Mouse (Mus musculus): ENCODE data around the gene Itfg1. TPM values are rescaled to one million over a fixed set of nuclear protein-coding genes. Genes with fewer than 3 reads are reported as not detected.
"Not testable (repeated sequence)": the region's sequence is repeated elsewhere in the genome, so short reads cannot be mapped to it uniquely, and the experiment has no call there.

The Itfg1 gene
- polyA plus RNA-seq (2016; fragmentation: Nextera tagmentation; extraction: Ambion mirVana) = 46.4 and 57.6 TPM in 2 replicates

GRCm38 (mm10) chr8:85840657-85841488 is at the start of gene Itfg1, which contains the start of gene Phkb:
TSS of gene Itfg1 (minus strand) at chr8:85840921.
TSS of gene Phkb (plus strand) at chr8:85840959.
- H3K4me1 ChIP-seq = peaks cover 14% of the 10 kb centered on the region
- H3K27me3 ChIP-seq (ENCODE audit: low read depth, poor library complexity, severe bottlenecking) = no peaks in the 10 kb centered on the region
- no peaks in the 10 kb centered on the region for H3K9me3 ChIP-seq (replicated peaks)
- H3K27ac ChIP-seq = peak within 1 kb of the TSS; percentile 97
- DNase-seq (ENCODE audit: low spot score) = peak; percentile 98
- under 1% methylated on average over 54 of the region's 54 CpGs for WGBS
- peak within 1 kb of the TSS; percentile 82 for H3K4me3 ChIP-seq
- peaks cover 17% of the 10 kb centered on the region for H3K36me3 ChIP-seq

- H3K27me3 ChIP-seq (ENCODE audit: low read depth, poor library complexity, severe bottlenecking) = no peaks in the 10 kb centered on the region
- no peak overlapping the region for H3K27ac ChIP-seq
- WGBS = 93% methylated on average over 3 of the region's 3 CpGs
- DNase-seq (ENCODE audit: low spot score) = no peak
- no peaks in the 10 kb centered on the region for H3K4me1 ChIP-seq
- H3K9me3 ChIP-seq (replicated peaks) = no peaks in the 10 kb centered on the region
- H3K36me3 ChIP-seq = peaks cover 37% of the 10 kb centered on the region
- no peak overlapping the region for H3K4me3 ChIP-seq
These were observed 44.1 kb upstream of the Itfg1 start for GRCm38 (mm10) chr8:85884811-85885210.

- Histone ChIP-seq H3K27ac (no peak overlapping the region), H3K9me3 (replicated peaks) (no peaks in the 10 kb centered on the region), H3K4me1 (no peaks in the 10 kb centered on the region), H3K4me3 (no peak overlapping the region), H3K36me3 (peaks cover 32% of the 10 kb centered on the region), H3K27me3 (ENCODE audit: low read depth, poor library complexity, severe bottlenecking) (no peaks in the 10 kb centered on the region)
- WGBS = 93% methylated on average over 7 of the region's 7 CpGs
- DNase-seq (ENCODE audit: low spot score) = no peak
These were observed 38.9 kb upstream of the Itfg1 start for GRCm38 (mm10) chr8:85879624-85880023.

- peaks cover 25% of the 10 kb centered on the region for H3K36me3 ChIP-seq
These were observed 37.3 kb upstream of the Itfg1 start for GRCm38 (mm10) chr8:85877976-85878375.

GRCm38 (mm10) chr8:85871660-85872059 is 30.9 kb upstream of the Itfg1 start:
- no peak overlapping the region for H3K27ac ChIP-seq
- DNase-seq (ENCODE audit: low spot score) = no peak
- H3K36me3 ChIP-seq = no peaks in the 10 kb centered on the region
- no peaks in the 10 kb centered on the region for H3K4me1 ChIP-seq
- 81% methylated on average over 2 of the region's 2 CpGs for WGBS
- no peaks in the 10 kb centered on the region for H3K9me3 ChIP-seq (replicated peaks)
- no peaks in the 10 kb centered on the region for H3K27me3 ChIP-seq (ENCODE audit: low read depth, poor library complexity, severe bottlenecking)
- H3K4me3 ChIP-seq = no peak overlapping the region

More at GRCm38 (mm10) chr8:85877976-85878375, 37.3 kb upstream of the Itfg1 start:
- 96% methylated on average over 8 of the region's 8 CpGs for WGBS
- DNase-seq (ENCODE audit: low spot score) = no peak
- no peak overlapping the region for H3K4me3 ChIP-seq
- H3K4me1 ChIP-seq = no peaks in the 10 kb centered on the region
- H3K27me3 ChIP-seq (ENCODE audit: low read depth, poor library complexity, severe bottlenecking) = no peaks in the 10 kb centered on the region
- no peak overlapping the region for H3K27ac ChIP-seq
- no peaks in the 10 kb centered on the region for H3K9me3 ChIP-seq (replicated peaks)

- Histone ChIP-seq H3K9me3 (replicated peaks) (no peaks in the 10 kb centered on the region), H3K36me3 (no peaks in the 10 kb centered on the region), H3K27me3 (ENCODE audit: low read depth, poor library complexity, severe bottlenecking) (no peaks in the 10 kb centered on the region), H3K27ac (no peak overlapping the region), H3K4me1 (no peaks in the 10 kb centered on the region), H3K4me3 (no peak overlapping the region)
- DNase-seq (ENCODE audit: low spot score) = no peak
- 90% methylated on average over 1 of the region's 1 CpGs for WGBS
These were observed 21.7 kb upstream of the Itfg1 start for GRCm38 (mm10) chr8:85862381-85862780.

GRCm38 (mm10) chr8:85860612-85861011 is 19.9 kb upstream of the Itfg1 start:
- Histone ChIP-seq H3K36me3 (no peaks in the 10 kb centered on the region), H3K27me3 (ENCODE audit: low read depth, poor library complexity, severe bottlenecking) (no peaks in the 10 kb centered on the region), H3K9me3 (replicated peaks) (no peaks in the 10 kb centered on the region), H3K4me3 (no peak overlapping the region), H3K27ac (no peak overlapping the region), H3K4me1 (no peaks in the 10 kb centered on the region)
- 63% methylated on average over 5 of the region's 5 CpGs for WGBS
- DNase-seq (ENCODE audit: low spot score) = no peak

- not testable (repeated sequence) for H3K27me3 ChIP-seq (ENCODE audit: low read depth, poor library complexity, severe bottlenecking); DNase-seq (ENCODE audit: low spot score); H3K4me3 ChIP-seq; H3K4me1 ChIP-seq; H3K9me3 ChIP-seq (replicated peaks); H3K27ac ChIP-seq
- H3K36me3 ChIP-seq = peaks cover 17% of the 10 kb centered on the region
- WGBS = 47% methylated on average over 11 of the region's 11 CpGs
These were observed 16.6 kb upstream of the Itfg1 start for GRCm38 (mm10) chr8:85857227-85857896.

GRCm38 (mm10) chr8:85854220-85855123 is 13.8 kb upstream of the Itfg1 start:
- no peaks in the 10 kb centered on the region for H3K9me3 ChIP-seq (replicated peaks)
- H3K27me3 ChIP-seq (ENCODE audit: low read depth, poor library complexity, severe bottlenecking) = no peaks in the 10 kb centered on the region
- no peak for DNase-seq (ENCODE audit: low spot score)
- peaks cover 17% of the 10 kb centered on the region for H3K36me3 ChIP-seq
- no peaks in the 10 kb centered on the region for H3K4me1 ChIP-seq
- H3K4me3 ChIP-seq = no peak overlapping the region
- WGBS = 89% methylated on average over 19 of the region's 19 CpGs
- no peak overlapping the region for H3K27ac ChIP-seq

- Histone ChIP-seq H3K4me3 (no peak overlapping the region), H3K9me3 (replicated peaks) (no peaks in the 10 kb centered on the region), H3K4me1 (peaks cover 5% of the 10 kb centered on the region), H3K27ac (no peak overlapping the region), H3K27me3 (ENCODE audit: low read depth, poor library complexity, severe bottlenecking) (no peaks in the 10 kb centered on the region), H3K36me3 (peaks cover 5% of the 10 kb centered on the region; the same call in 1 of the 2 replicates)
- no peak for DNase-seq (ENCODE audit: low spot score)
These were observed 5.2 kb upstream of the Itfg1 start for GRCm38 (mm10) chr8:85845887-85846286.

- peaks cover 14% of the 10 kb centered on the region for H3K4me1 ChIP-seq
- WGBS = 17% methylated on average over 4 of the region's 4 CpGs
- no peaks in the 10 kb centered on the region for H3K9me3 ChIP-seq (replicated peaks)
- H3K4me3 ChIP-seq = peak overlapping the region; percentile 82
- H3K36me3 ChIP-seq = peaks cover 15% of the 10 kb centered on the region
- no peak for DNase-seq (ENCODE audit: low spot score)
- peak overlapping the region; percentile 97 for H3K27ac ChIP-seq
- H3K27me3 ChIP-seq (ENCODE audit: low read depth, poor library complexity, severe bottlenecking) = no peaks in the 10 kb centered on the region
These were observed 721 bp upstream of the Itfg1 start for GRCm38 (mm10) chr8:85841489-85841795.

GRCm38 (mm10) chr8:85839916-85840656 is 635 bp downstream of the Itfg1 start:
- H3K4me1 ChIP-seq = peaks cover 14% of the 10 kb centered on the region
- peak overlapping the region; percentile 97 for H3K27ac ChIP-seq
- peak overlapping the region; percentile 82 for H3K4me3 ChIP-seq
- WGBS = under 1% methylated on average over 21 of the region's 21 CpGs
- H3K9me3 ChIP-seq (replicated peaks) = no peaks in the 10 kb centered on the region
- peaks cover 24% of the 10 kb centered on the region for H3K36me3 ChIP-seq
- no peak for DNase-seq (ENCODE audit: low spot score)
- H3K27me3 ChIP-seq (ENCODE audit: low read depth, poor library complexity, severe bottlenecking) = no peaks in the 10 kb centered on the region

Measured in limb, embryonic 10.5 days (tissue).